Mouse (Mus musculus) forebrain, embryonic 15.5 days (tissue): ENCODE data around the gene Nop58. TPM values are rescaled to one million over a fixed set of nuclear protein-coding genes. Genes with fewer than 3 reads are reported as not detected.
A peak's percentile ranks its signal among the peaks of the same experiment; 100 is the strongest.

Experiments
- ATAC-seq: fragments of 200-750 bp; cut with Nextera tagmentation; replicated peaks from 2 replicates; pipeline ENCODE4 v1.8.0; 2017; ENCODE audit warnings: mild to moderate bottlenecking, moderate TSS enrichment, moderate library complexity
- H3K27ac ChIP-seq: fragments of 300-500 bp; sonication (generic); replicated peaks from 2 replicates; pipeline ENCODE4 v1.5.1; 2015; ENCODE audit warnings: mild to moderate bottlenecking, inconsistent platforms
- H3K27me3 ChIP-seq: fragments of 300-500 bp; sonication (generic); 2 replicates; pipeline ENCODE4 v1.6.1; 2015; ENCODE audit warnings: inconsistent platforms
- H3K36me3 ChIP-seq: fragments of 300-500 bp; sonication (generic); 2 replicates; pipeline ENCODE4 v1.6.1; 2015; ENCODE audit warnings: mild to moderate bottlenecking, inconsistent platforms
- H3K4me1 ChIP-seq: fragments of 300-500 bp; sonication (generic); 2 replicates; pipeline ENCODE4 v1.6.1; 2015; ENCODE audit warnings: inconsistent platforms
- H3K4me2 ChIP-seq: fragments of 300-500 bp; sonication (generic); replicated peaks from 2 replicates; pipeline ENCODE4 v1.6.1; 2015; ENCODE audit warnings: mild to moderate bottlenecking, inconsistent platforms
- H3K4me3 ChIP-seq: fragments of 300-500 bp; sonication (generic); 2 replicates; pipeline ENCODE4 v1.5.1; 2015; ENCODE audit warnings: mild to moderate bottlenecking, inconsistent platforms
- H3K9ac ChIP-seq: fragments of 300-500 bp; sonication (generic); replicated peaks from 2 replicates; pipeline ENCODE4 v1.6.1; 2015; ENCODE audit warnings: mild to moderate bottlenecking, inconsistent platforms
- H3K9me3 ChIP-seq: fragments of 300-500 bp; sonication (generic); 2 replicates; pipeline ENCODE4 v1.6.1; 2016; ENCODE audit warnings: inconsistent platforms
- WGBS: fragments of 180-500 bp; shearing (Covaris S2); methylation state at CpG from one replicate; pipeline ENCODE4 v1.1.7; 2015; ENCODE audit warnings: mixed read lengths; 5-methylcytosine and 5-hydroxymethylcytosine counted together
- polyA plus RNA-seq: library from polyadenylated mRNA; unstranded; fragments of >200 nt; fragmentation: Nextera tagmentation; extraction: Ambion mirVana; gene quantifications from 2 replicates; pipeline ENCODE4 v1.2.1, GENCODE M21; 2015

Nop58 gene
- polyA plus RNA-seq, 1 experiment from 2014 or later: 166 TPM

DNA sequence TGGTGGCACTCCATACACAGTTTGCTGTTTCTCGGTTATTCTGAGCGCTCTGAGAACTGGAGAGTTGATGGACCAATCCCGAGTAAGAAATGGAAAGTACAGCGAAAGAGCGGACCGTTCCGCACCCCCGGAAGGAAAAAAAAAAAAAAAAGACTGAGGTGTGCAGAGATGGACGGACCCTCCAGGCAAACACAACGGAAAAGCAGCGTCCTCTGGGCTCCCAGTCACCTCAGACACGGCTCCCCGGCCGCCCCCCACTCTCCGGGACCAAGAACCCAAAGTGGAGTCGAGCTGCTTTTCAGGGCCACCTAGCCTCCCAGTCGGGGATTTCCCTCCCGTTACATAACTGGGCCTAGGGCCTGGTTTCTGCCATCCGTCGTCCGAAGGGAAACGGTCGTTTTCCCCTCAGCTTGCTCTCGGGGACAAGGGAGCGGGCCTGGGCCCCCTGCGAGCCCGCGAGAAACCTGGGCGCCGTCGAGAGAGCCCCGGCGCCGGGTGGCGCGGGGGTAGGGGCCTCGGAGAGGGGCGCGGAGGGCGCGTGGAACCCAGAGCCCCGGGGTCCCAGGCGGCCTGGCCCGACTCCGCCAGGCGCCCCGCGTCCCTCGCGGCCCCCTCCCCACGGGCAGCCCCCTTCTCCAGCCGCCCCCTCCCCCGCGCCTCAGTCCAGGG lies 14.7 kb upstream of the Nop58 start:
- Histone ChIP-seq H3K4me1 (peaks cover 27% of the 10 kb centered on the region), H3K9me3 (no peaks in the 10 kb centered on the region), H3K27me3 (no peaks in the 10 kb centered on the region), H3K27ac (peak overlapping the region; percentile 94), H3K4me3 (peak overlapping the region; percentile 91), H3K36me3 (no peaks in the 10 kb centered on the region), H3K4me2 (peak overlapping the region; percentile 67), H3K9ac (peak overlapping the region; percentile 95)
- WGBS: under 1% methylated on average over 52 of the region's 54 CpGs
- ATAC-seq: peak; percentile 44

DNA sequence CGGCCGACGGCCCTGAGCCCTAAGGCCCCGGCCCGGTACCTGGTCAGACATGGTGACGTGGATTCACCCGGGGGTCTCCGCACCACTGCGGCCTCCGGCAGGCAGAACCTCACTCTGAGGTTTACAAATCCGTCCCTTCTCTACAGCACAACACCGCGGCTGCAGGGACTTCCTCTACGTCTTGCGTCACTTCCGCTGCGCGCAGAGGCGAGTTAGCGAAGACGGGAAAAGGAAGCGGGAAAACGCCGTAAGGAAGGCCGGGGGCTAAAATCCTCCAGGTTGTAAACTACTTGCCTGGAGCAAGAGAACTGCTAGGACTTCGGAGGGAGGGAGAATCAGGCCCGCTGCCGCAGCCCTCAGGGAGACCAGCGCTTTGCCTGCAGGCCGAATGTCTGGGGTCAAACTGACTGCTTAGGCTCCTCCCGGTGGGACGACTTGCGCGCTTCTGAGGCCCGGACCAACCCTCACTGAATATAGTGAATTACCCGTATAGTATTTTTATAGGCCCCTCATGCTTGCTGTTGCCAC lies 14.1 kb upstream of the Nop58 start, which contains the start of gene Sumo1:
Gene Sumo1, minus strand, starts transcription at position 194 of the 528 bp plus-strand sequence.
- WGBS: 0% methylated on average over 36 of the region's 36 CpGs
- peak; percentile 96 for ATAC-seq
- H3K4me3 ChIP-seq: peak within 1 kb of the TSS; percentile 91
- H3K27ac ChIP-seq: peak within 1 kb of the TSS; percentile 94
- peak within 1 kb of the TSS; percentile 70 for H3K4me2 ChIP-seq
- H3K9ac ChIP-seq: peak within 1 kb of the TSS; percentile 95
- H3K4me1 ChIP-seq: peaks cover 27% of the 10 kb centered on the region
- H3K36me3 ChIP-seq: no peaks in the 10 kb centered on the region
- H3K9me3 ChIP-seq: no peaks in the 10 kb centered on the region
- H3K27me3 ChIP-seq: no peaks in the 10 kb centered on the region

DNA sequence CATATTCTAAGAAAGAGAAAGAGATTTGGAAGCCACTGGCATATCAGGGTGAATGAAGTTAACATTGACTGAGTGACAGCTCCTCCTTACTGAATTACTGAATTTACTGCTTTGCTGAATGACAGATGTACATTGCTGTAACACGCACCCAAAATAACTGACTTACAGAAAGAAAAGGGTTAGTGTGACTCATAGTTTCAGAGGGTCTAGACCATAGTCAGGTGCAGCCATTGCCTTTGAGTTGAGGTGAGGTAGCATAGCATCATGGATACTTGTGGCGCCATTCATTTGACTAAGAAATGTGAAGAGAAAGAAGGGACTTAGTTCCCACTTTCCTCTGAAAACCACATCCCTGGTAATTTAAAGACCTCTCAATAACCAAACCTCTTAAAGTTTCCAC lies 11.1 kb upstream of the Nop58 start:
- ATAC-seq: no peak
- Histone ChIP-seq H3K27me3 (no peaks in the 10 kb centered on the region), H3K9me3 (no peaks in the 10 kb centered on the region), H3K9ac (no peak overlapping the region), H3K4me2 (no peak overlapping the region), H3K4me3 (no peak overlapping the region), H3K4me1 (peaks cover 19% of the 10 kb centered on the region), H3K27ac (no peak overlapping the region), H3K36me3 (no peaks in the 10 kb centered on the region)
- WGBS: 96% methylated on average over 2 of the region's 2 CpGs

DNA sequence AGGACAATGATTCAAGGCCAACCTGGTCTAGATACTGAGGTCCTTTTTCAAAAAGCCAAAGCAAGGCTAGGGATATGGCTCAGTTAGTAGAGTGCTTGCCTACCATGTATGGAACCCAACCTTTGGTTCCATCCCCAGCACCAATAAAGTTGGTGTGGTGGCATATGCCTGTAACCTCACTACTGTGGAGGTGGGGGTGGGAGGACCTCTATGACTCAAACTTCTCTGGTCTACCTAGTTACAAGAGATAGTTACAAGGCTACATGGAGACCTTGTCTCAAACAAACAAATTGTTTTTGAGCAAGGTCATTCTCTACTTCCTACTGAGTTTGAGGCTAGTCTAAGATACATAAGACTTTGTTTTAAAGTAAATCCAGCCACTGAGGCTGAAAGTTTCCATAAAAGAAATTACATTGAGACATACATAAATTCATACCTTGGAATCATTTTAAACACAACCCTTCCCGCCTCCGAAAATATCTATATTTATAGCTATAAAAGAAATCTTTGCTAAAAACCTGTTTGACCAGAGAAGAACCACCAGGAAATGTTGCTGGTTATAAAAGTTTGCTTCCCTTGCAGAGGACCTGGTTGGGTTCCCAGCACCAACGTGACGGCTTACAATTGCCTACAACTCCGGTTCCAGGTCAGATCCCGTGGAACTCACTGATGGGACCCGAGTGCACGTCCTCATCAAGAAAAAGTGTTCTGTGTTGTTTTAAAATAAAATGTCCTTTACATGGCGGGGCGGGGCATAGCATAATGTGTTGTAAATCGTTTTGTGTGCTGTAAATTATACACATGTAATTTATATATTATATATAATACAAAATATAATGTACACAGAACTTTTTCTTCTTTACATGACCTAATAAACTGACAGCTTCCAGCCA lies 599 bp upstream of the Nop58 start:
- no peaks in the 10 kb centered on the region for H3K36me3 ChIP-seq
- H3K4me1 ChIP-seq: peaks cover 25% of the 10 kb centered on the region
- peak overlapping the region; percentile 77 for H3K4me2 ChIP-seq
- no peaks in the 10 kb centered on the region for H3K9me3 ChIP-seq
- peak overlapping the region; percentile 72 for H3K4me3 ChIP-seq
- peak overlapping the region; percentile 26; the same call in 1 of the 2 replicates for H3K9ac ChIP-seq
- WGBS: 9% methylated on average over 11 of the region's 11 CpGs
- peaks cover 9% of the 10 kb centered on the region; the same call in 1 of the 2 replicates for H3K27me3 ChIP-seq
- ATAC-seq: peak; percentile 42
- 0 out of 2 replicates have a peak overlapping the region, but pooled peaks have one; percentile 34 for H3K27ac ChIP-seq

DNA sequence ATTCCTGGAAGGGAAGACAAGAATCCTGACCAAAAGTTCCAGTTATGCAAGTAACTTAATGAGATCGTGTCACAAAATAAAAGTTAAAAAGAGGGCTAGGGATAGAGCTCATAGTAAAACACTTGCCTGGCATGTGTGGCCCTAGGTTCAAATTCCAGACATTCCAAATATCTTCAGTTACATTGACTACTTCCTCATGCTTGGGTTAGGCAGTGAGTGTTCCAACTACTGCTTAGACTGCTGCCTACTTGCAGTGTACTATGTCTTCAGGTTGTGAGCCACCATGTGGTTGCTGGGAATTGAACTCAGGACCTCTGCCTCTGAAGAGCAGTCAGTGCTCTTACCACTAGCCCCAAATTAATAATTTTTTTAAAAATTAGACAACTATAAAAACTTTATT lies 2.7 kb downstream of the Nop58 start:
- H3K4me1 ChIP-seq: peaks cover 25% of the 10 kb centered on the region
- no peak overlapping the region for H3K9ac ChIP-seq
- H3K4me2 ChIP-seq: no peak overlapping the region
- peaks cover 9% of the 10 kb centered on the region; the same call in 1 of the 2 replicates for H3K27me3 ChIP-seq
- WGBS: 84% methylated on average over 1 of the region's 1 CpGs
- peaks cover 13% of the 10 kb centered on the region for H3K36me3 ChIP-seq
- no peak overlapping the region for H3K4me3 ChIP-seq
- H3K9me3 ChIP-seq: no peaks in the 10 kb centered on the region
- no peak overlapping the region for H3K27ac ChIP-seq
- ATAC-seq: no peak

GRCm38 (mm10) chr1:59690467-59690866 lies 5.7 kb downstream of the Nop58 start:
- WGBS: 89% methylated on average over 5 of the region's 5 CpGs
- H3K27me3 ChIP-seq: no peaks in the 10 kb centered on the region
- H3K9me3 ChIP-seq: no peaks in the 10 kb centered on the region
- no peak overlapping the region for H3K4me2 ChIP-seq
- no peak for ATAC-seq
- H3K27ac ChIP-seq: no peak overlapping the region
- H3K9ac ChIP-seq: no peak overlapping the region
- H3K4me1 ChIP-seq: peaks cover 21% of the 10 kb centered on the region
- peaks cover 33% of the 10 kb centered on the region for H3K36me3 ChIP-seq
- no peak overlapping the region for H3K4me3 ChIP-seq

GRCm38 (mm10) chr1:59697751-59698150 lies 13.0 kb downstream of the Nop58 start:
- Histone ChIP-seq H3K9ac (no peak overlapping the region), H3K4me1 (no peaks in the 10 kb centered on the region), H3K9me3 (no peaks in the 10 kb centered on the region), H3K36me3 (peaks cover 75% of the 10 kb centered on the region), H3K4me3 (no peak overlapping the region), H3K4me2 (no peak overlapping the region), H3K27me3 (no peaks in the 10 kb centered on the region), H3K27ac (no peak overlapping the region)
- 83% methylated on average over 5 of the region's 5 CpGs for whole genome bisulfite sequencing
- no peak for ATAC-seq

DNA sequence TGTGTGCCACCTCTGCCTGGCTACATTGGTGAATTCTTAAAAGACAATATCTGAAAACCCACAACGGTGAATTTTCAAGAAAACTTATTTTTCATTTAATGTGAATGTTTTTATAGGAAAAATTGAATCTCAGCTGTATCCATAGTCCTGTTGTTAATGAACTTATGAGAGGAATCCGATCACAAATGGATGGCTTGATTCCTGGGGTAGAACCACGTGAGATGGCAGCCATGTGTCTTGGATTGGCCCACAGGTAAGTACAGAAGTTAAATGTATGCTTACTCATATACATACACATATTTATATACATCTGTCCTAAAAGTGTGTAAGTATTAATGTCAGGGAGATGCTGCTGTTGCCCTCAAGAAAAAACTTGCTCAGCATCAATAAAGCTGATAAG lies 13.4 kb downstream of the Nop58 start:
- Histone ChIP-seq H3K27ac (no peak overlapping the region), H3K4me1 (no peaks in the 10 kb centered on the region), H3K27me3 (no peaks in the 10 kb centered on the region), H3K36me3 (peaks cover 73% of the 10 kb centered on the region), H3K9me3 (no peaks in the 10 kb centered on the region), H3K4me2 (no peak overlapping the region), H3K4me3 (no peak overlapping the region), H3K9ac (no peak overlapping the region)
- WGBS: 96% methylated on average over 3 of the region's 3 CpGs
- no peak for ATAC-seq

- Histone ChIP-seq H3K27me3 (no peaks in the 10 kb centered on the region), H3K27ac (no peak overlapping the region), H3K4me2 (no peak overlapping the region), H3K36me3 (peaks cover 77% of the 10 kb centered on the region), H3K4me1 (no peaks in the 10 kb centered on the region), H3K4me3 (no peak overlapping the region), H3K9me3 (no peaks in the 10 kb centered on the region), H3K9ac (no peak overlapping the region)
- ATAC-seq: no peak
- WGBS: 100% methylated on average over 1 of the region's 1 CpGs
Measured at GRCm38 (mm10) chr1:59701766-59702165, 17.0 kb downstream of the Nop58 start.

DNA sequence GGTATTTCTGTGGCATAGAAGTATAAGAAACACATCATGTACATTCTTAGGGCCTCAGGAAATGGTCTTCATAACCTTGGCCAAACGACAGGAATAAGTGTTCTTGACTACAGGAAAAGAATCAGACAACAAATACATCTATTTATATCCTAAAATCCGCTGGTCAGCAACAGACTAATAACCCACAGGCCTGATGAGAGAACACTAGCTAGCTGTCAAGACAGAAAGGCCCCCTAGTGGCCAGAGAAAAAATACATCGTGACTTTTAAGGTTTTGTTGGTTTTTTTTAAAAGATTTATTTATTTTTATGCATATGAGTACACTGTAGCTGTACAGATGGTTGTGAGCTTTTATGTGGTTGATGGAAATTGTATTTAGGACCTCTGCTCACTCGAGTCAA lies 35.1 kb downstream of the Nop58 start:
- 49% methylated on average over 4 of the region's 4 CpGs for WGBS
- Histone ChIP-seq H3K4me1 (no peaks in the 10 kb centered on the region), H3K9me3 (no peaks in the 10 kb centered on the region), H3K36me3 (peaks cover 17% of the 10 kb centered on the region), H3K27ac (no peak overlapping the region), H3K27me3 (no peaks in the 10 kb centered on the region), H3K4me3 (no peak overlapping the region), H3K9ac (no peak overlapping the region), H3K4me2 (no peak overlapping the region)
- ATAC-seq: no peak

- no peak for ATAC-seq
- H3K27me3 ChIP-seq: no peaks in the 10 kb centered on the region
- 55% methylated on average over 4 of the region's 4 CpGs for WGBS
- no peak overlapping the region for H3K9ac ChIP-seq
- no peak overlapping the region for H3K4me3 ChIP-seq
- H3K27ac ChIP-seq: no peak overlapping the region
- no peaks in the 10 kb centered on the region for H3K36me3 ChIP-seq
- no peaks in the 10 kb centered on the region for H3K9me3 ChIP-seq
- no peak overlapping the region for H3K4me2 ChIP-seq
- H3K4me1 ChIP-seq: no peaks in the 10 kb centered on the region
Measured at GRCm38 (mm10) chr1:59725661-59726060, 40.9 kb downstream of the Nop58 start.

- no peak overlapping the region for H3K9ac ChIP-seq
- H3K9me3 ChIP-seq: no peaks in the 10 kb centered on the region
- H3K27me3 ChIP-seq: no peaks in the 10 kb centered on the region
- no peak for ATAC-seq
- 0 out of 2 replicates have a peak overlapping the region, but pooled peaks have one; percentile 11 for H3K27ac ChIP-seq
- H3K4me1 ChIP-seq: no peaks in the 10 kb centered on the region
- no peak overlapping the region for H3K4me3 ChIP-seq
- 66% methylated on average over 8 of the region's 8 CpGs for WGBS
- H3K36me3 ChIP-seq: no peaks in the 10 kb centered on the region
- H3K4me2 ChIP-seq: no peak overlapping the region
Measured at GRCm38 (mm10) chr1:59730106-59730505, 45.3 kb downstream of the Nop58 start.
